Mouse (Mus musculus): ENCODE measurements at regions not wholly inside any gene's neighbourhood (a gene's known extent, or its start where the extent isn't known, plus 50 kb on each side); places are given as distances from the start of the nearest gene placed in this dataset.

DNA sequence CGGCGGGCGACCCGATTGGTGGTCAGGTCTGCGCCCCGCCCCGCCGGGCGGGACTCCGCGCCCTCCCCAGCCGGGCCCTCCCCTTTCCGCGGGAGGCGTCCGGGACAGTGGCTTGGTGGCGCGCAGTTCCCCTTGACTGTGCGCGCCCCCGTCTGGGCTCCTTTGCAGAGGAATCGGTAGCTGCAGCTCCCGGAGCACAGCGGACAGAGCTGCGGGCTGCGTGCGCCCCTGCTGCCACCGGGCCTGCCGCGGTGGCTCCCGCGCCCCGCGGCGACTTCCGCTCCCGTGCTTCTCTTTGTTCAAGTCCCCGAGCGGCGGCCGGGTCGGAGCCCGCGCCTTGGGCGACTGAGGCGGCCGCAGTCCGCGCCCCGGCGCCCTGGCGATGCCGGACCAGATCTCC, 566.6 kb upstream of the Gm21863 start:
- DNase-seq (ENCODE audit: low spot score), result peak; percentile 42
